Mouse (Mus musculus): ENCODE data around the gene Nphp4. TPM values are rescaled to one million over a fixed set of nuclear protein-coding genes. Genes with fewer than 3 reads are reported as not detected.

Nphp4 gene
- polyA plus RNA-seq, 1 experiment from 2014 or later, result 4.8 TPM

GRCm38 (mm10) chr4:152568006-152568405 is 91.5 kb downstream of the Nphp4 start:
- no peak for ATAC-seq (ENCODE audit: low read depth)
- Histone ChIP-seq H3K27me3 (ENCODE audit: control insufficient read depth, insufficient read depth, low read length) (no peaks in the 10 kb centered on the region), H3K9me3 (ENCODE audit: control insufficient read depth, low read length) (no peaks in the 10 kb centered on the region), H3K9ac (replicated peaks; ENCODE audit: low read depth, low read length) (no peak overlapping the region), H3K4me3 (ENCODE audit: low read depth, low read length) (no peak overlapping the region), H3K27ac (ENCODE audit: low read depth, low read length) (peak overlapping the region; percentile 58; the same call in 1 of the 2 replicates), H3K4me2 (ENCODE audit: low read depth, low read length) (no peak overlapping the region), H3K36me3 (ENCODE audit: control insufficient read depth, insufficient read depth, low read length) (no peaks in the 10 kb centered on the region), H3K4me1 (ENCODE audit: control insufficient read depth, insufficient read depth, low read length) (peaks cover 9% of the 10 kb centered on the region)
- WGBS, result 69% methylated on average over 4 of the region's 4 CpGs

- H3K4me3 ChIP-seq (ENCODE audit: low read depth, low read length), result no peak overlapping the region
- no peaks in the 10 kb centered on the region for H3K9me3 ChIP-seq (ENCODE audit: control insufficient read depth, low read length)
- 0 out of 2 replicates have a peak overlapping the region, but pooled peaks have one; percentile 8 for H3K9ac ChIP-seq (replicated peaks; ENCODE audit: low read depth, low read length)
- WGBS, result 29% methylated on average over 23 of the region's 23 CpGs
- no peak for ATAC-seq (ENCODE audit: low read depth)
- H3K27ac ChIP-seq (ENCODE audit: low read depth, low read length), result peak overlapping the region; percentile 58; the same call in 1 of the 2 replicates
- H3K4me1 ChIP-seq (ENCODE audit: control insufficient read depth, insufficient read depth, low read length), result peaks cover 9% of the 10 kb centered on the region
- H3K4me2 ChIP-seq (ENCODE audit: low read depth, low read length), result no peak overlapping the region
- no peaks in the 10 kb centered on the region for H3K36me3 ChIP-seq (ENCODE audit: control insufficient read depth, insufficient read depth, low read length)
- no peaks in the 10 kb centered on the region for H3K27me3 ChIP-seq (ENCODE audit: control insufficient read depth, insufficient read depth, low read length)
These were observed 92.3 kb downstream of the Nphp4 start for GRCm38 (mm10) chr4:152568662-152569395.

GRCm38 (mm10) chr4:152574266-152574665 is 97.8 kb downstream of the Nphp4 start:
- no peak for ATAC-seq (ENCODE audit: low read depth)
- no peaks in the 10 kb centered on the region for H3K36me3 ChIP-seq (ENCODE audit: control insufficient read depth, insufficient read depth, low read length)
- no peak overlapping the region for H3K4me3 ChIP-seq (ENCODE audit: low read depth, low read length)
- H3K27me3 ChIP-seq (ENCODE audit: control insufficient read depth, insufficient read depth, low read length), result no peaks in the 10 kb centered on the region
- H3K4me2 ChIP-seq (ENCODE audit: low read depth, low read length), result no peak overlapping the region
- H3K4me1 ChIP-seq (ENCODE audit: control insufficient read depth, insufficient read depth, low read length), result peaks cover 7% of the 10 kb centered on the region
- WGBS, result 51% methylated on average over 12 of the region's 12 CpGs
- H3K9ac ChIP-seq (replicated peaks; ENCODE audit: low read depth, low read length), result no peak overlapping the region
- H3K27ac ChIP-seq (ENCODE audit: low read depth, low read length), result no peak overlapping the region
- no peaks in the 10 kb centered on the region for H3K9me3 ChIP-seq (ENCODE audit: control insufficient read depth, low read length)

- H3K27ac ChIP-seq (ENCODE audit: low read depth, low read length), result no peak overlapping the region
These were observed 100.3 kb downstream of the Nphp4 start for GRCm38 (mm10) chr4:152576826-152577225.

GRCm38 (mm10) chr4:152579956-152580355 is 103.5 kb downstream of the Nphp4 start:
- no peak for ATAC-seq (ENCODE audit: low read depth)
- 84% methylated on average over 4 of the region's 4 CpGs for WGBS
- H3K4me3 ChIP-seq (ENCODE audit: low read depth, low read length), result no peak overlapping the region
- no peak overlapping the region for H3K9ac ChIP-seq (replicated peaks; ENCODE audit: low read depth, low read length)
- no peak overlapping the region for H3K4me2 ChIP-seq (ENCODE audit: low read depth, low read length)
- H3K9me3 ChIP-seq (ENCODE audit: control insufficient read depth, low read length), result no peaks in the 10 kb centered on the region
- H3K4me1 ChIP-seq (ENCODE audit: control insufficient read depth, insufficient read depth, low read length), result no peaks in the 10 kb centered on the region
- no peak overlapping the region for H3K27ac ChIP-seq (ENCODE audit: low read depth, low read length)
- H3K27me3 ChIP-seq (ENCODE audit: control insufficient read depth, insufficient read depth, low read length), result no peaks in the 10 kb centered on the region
- no peaks in the 10 kb centered on the region for H3K36me3 ChIP-seq (ENCODE audit: control insufficient read depth, insufficient read depth, low read length)

More at GRCm38 (mm10) chr4:152576826-152577225, 100.3 kb downstream of the Nphp4 start:
- 58% methylated on average over 4 of the region's 4 CpGs for WGBS
- Histone ChIP-seq H3K4me1 (ENCODE audit: control insufficient read depth, insufficient read depth, low read length) (0 out of 2 replicates have a peak, but pooled peaks cover 3% of the 10 kb centered on the region), H3K27me3 (ENCODE audit: control insufficient read depth, insufficient read depth, low read length) (no peaks in the 10 kb centered on the region), H3K4me3 (ENCODE audit: low read depth, low read length) (no peak overlapping the region), H3K36me3 (ENCODE audit: control insufficient read depth, insufficient read depth, low read length) (no peaks in the 10 kb centered on the region), H3K4me2 (ENCODE audit: low read depth, low read length) (no peak overlapping the region), H3K9ac (replicated peaks; ENCODE audit: low read depth, low read length) (no peak overlapping the region), H3K9me3 (ENCODE audit: control insufficient read depth, low read length) (no peaks in the 10 kb centered on the region)
- no peak for ATAC-seq (ENCODE audit: low read depth)

- Histone ChIP-seq H3K9me3 (ENCODE audit: control insufficient read depth, low read length) (no peaks in the 10 kb centered on the region), H3K27ac (ENCODE audit: low read depth, low read length) (no peak overlapping the region), H3K27me3 (ENCODE audit: control insufficient read depth, insufficient read depth, low read length) (no peaks in the 10 kb centered on the region), H3K4me3 (ENCODE audit: low read depth, low read length) (no peak overlapping the region), H3K4me1 (ENCODE audit: control insufficient read depth, insufficient read depth, low read length) (no peaks in the 10 kb centered on the region), H3K4me2 (ENCODE audit: low read depth, low read length) (no peak overlapping the region), H3K9ac (replicated peaks; ENCODE audit: low read depth, low read length) (no peak overlapping the region), H3K36me3 (ENCODE audit: control insufficient read depth, insufficient read depth, low read length) (no peaks in the 10 kb centered on the region)
- WGBS, result 41% methylated on average over 6 of the region's 6 CpGs
- no peak for ATAC-seq (ENCODE audit: low read depth)
These were observed 105.7 kb downstream of the Nphp4 start for GRCm38 (mm10) chr4:152582206-152582605.

GRCm38 (mm10) chr4:152583616-152584015 is 107.1 kb downstream of the Nphp4 start:
- no peak overlapping the region for H3K4me2 ChIP-seq (ENCODE audit: low read depth, low read length)
- H3K9ac ChIP-seq (replicated peaks; ENCODE audit: low read depth, low read length), result no peak overlapping the region
- H3K36me3 ChIP-seq (ENCODE audit: control insufficient read depth, insufficient read depth, low read length), result no peaks in the 10 kb centered on the region
- H3K4me1 ChIP-seq (ENCODE audit: control insufficient read depth, insufficient read depth, low read length), result no peaks in the 10 kb centered on the region
- no peak overlapping the region for H3K27ac ChIP-seq (ENCODE audit: low read depth, low read length)
- H3K27me3 ChIP-seq (ENCODE audit: control insufficient read depth, insufficient read depth, low read length), result no peaks in the 10 kb centered on the region
- WGBS, result 77% methylated on average over 6 of the region's 6 CpGs
- no peak for ATAC-seq (ENCODE audit: low read depth)
- H3K4me3 ChIP-seq (ENCODE audit: low read depth, low read length), result no peak overlapping the region
- no peaks in the 10 kb centered on the region for H3K9me3 ChIP-seq (ENCODE audit: control insufficient read depth, low read length)

GRCm38 (mm10) chr4:152585526-152585925 is 109.0 kb downstream of the Nphp4 start:
- WGBS, result 57% methylated on average over 15 of the region's 15 CpGs

GRCm38 (mm10) chr4:152586175-152586574 is 109.7 kb downstream of the Nphp4 start:
- Histone ChIP-seq H3K9me3 (ENCODE audit: control insufficient read depth, low read length) (no peaks in the 10 kb centered on the region), H3K4me2 (ENCODE audit: low read depth, low read length) (no peak overlapping the region), H3K4me1 (ENCODE audit: control insufficient read depth, insufficient read depth, low read length) (no peaks in the 10 kb centered on the region), H3K36me3 (ENCODE audit: control insufficient read depth, insufficient read depth, low read length) (no peaks in the 10 kb centered on the region), H3K27ac (ENCODE audit: low read depth, low read length) (no peak overlapping the region), H3K27me3 (ENCODE audit: control insufficient read depth, insufficient read depth, low read length) (no peaks in the 10 kb centered on the region), H3K4me3 (ENCODE audit: low read depth, low read length) (no peak overlapping the region), H3K9ac (replicated peaks; ENCODE audit: low read depth, low read length) (no peak overlapping the region)
- no peak for ATAC-seq (ENCODE audit: low read depth)
- WGBS, result 38% methylated on average over 4 of the region's 4 CpGs

More at GRCm38 (mm10) chr4:152585526-152585925, 109.0 kb downstream of the Nphp4 start:
- Histone ChIP-seq H3K9ac (replicated peaks; ENCODE audit: low read depth, low read length) (no peak overlapping the region), H3K27me3 (ENCODE audit: control insufficient read depth, insufficient read depth, low read length) (no peaks in the 10 kb centered on the region), H3K36me3 (ENCODE audit: control insufficient read depth, insufficient read depth, low read length) (no peaks in the 10 kb centered on the region), H3K4me3 (ENCODE audit: low read depth, low read length) (no peak overlapping the region), H3K4me1 (ENCODE audit: control insufficient read depth, insufficient read depth, low read length) (no peaks in the 10 kb centered on the region), H3K9me3 (ENCODE audit: control insufficient read depth, low read length) (no peaks in the 10 kb centered on the region), H3K4me2 (ENCODE audit: low read depth, low read length) (no peak overlapping the region), H3K27ac (ENCODE audit: low read depth, low read length) (no peak overlapping the region)
- ATAC-seq (ENCODE audit: low read depth), result no peak

Measured in neural tube, embryonic 14.5 days (tissue).